Mouse (Mus musculus) G1E (cell line): Measurements from ENCODE around the gene Ldhd.

Experiments used
- CTCF ChIP-seq: IDR thresholded peaks from 2 replicates; pipeline ENCODE4 v1.5.1; 2012; ENCODE audit warnings: low read depth, low read length, inconsistent platforms, mixed read lengths
- GATA1 ChIP-seq: IDR thresholded peaks from 2 replicates; pipeline ENCODE4 v1.6.1; 2012; ENCODE audit warnings: borderline replicate concordance, low read length, inconsistent platforms, mixed read lengths
- TAL1 ChIP-seq: conservative IDR thresholded peaks from 2 replicates; pipeline ENCODE4 v1.6.1; 2012; ENCODE audit warnings: low read depth, low read length, inconsistent platforms, mixed read lengths

DNA sequence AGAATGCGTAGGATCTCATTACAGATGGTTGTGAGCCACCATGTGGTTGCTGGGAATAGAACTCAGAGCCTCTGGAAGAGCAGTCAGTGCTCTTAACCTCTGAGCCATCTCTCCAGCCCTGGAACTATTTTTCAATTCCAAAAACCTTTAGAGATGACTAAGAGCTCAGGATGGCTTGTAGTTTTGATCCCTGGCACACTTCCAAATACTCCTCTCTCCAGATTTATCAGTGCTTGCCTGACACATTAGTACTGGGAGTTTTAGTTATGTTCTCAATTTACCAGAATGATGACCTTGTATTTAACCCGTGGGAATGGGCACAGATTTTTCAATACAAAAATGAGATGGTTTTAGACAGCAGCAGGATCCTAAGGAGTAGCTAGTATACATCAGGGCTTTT lies 36.6 kb upstream of the Ldhd start:
- TF ChIP-seq GATA1 (no peak), CTCF (no peak), TAL1 (no peak)
